Mouse (Mus musculus): ENCODE measurements around the gene Ackr4. TPM values are rescaled to one million over a fixed set of nuclear protein-coding genes. Genes with fewer than 3 reads are reported as not detected.

Ackr4 gene
- polyA plus RNA-seq, 1 experiment, result 15.3 TPM

DNA sequence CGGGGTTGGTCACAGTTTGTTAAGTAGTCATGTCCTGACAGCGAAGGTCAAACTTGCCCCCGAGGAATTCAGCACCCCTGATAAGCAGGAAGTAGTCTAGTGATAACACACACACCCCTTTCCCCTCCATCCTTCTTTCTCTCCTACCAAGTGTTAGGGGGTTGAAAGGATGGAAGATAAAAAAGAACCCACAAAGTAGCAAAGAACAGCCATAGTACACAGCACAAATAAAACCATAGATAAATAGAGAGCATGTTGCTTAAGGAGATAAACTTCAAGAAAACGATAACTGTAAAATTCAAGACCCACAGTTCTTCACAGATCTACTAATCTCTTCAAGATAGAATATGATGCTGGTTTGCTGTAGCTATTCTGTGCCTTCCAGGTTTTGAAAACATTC lies 56.5 kb downstream of the Ackr4 start:
- no peak for TF ChIP-seq CTCF (IDR thresholded peaks at IDR 0.05; ENCODE audit: insufficient read depth, low read length)
- no peak for TF ChIP-seq POLR2A (IDR thresholded peaks at IDR 0.05; ENCODE audit: borderline replicate concordance, extremely low read depth, low read depth, low read length)
- 68% methylated on average over 4 of the region's 4 CpGs for whole genome bisulfite sequencing

DNA sequence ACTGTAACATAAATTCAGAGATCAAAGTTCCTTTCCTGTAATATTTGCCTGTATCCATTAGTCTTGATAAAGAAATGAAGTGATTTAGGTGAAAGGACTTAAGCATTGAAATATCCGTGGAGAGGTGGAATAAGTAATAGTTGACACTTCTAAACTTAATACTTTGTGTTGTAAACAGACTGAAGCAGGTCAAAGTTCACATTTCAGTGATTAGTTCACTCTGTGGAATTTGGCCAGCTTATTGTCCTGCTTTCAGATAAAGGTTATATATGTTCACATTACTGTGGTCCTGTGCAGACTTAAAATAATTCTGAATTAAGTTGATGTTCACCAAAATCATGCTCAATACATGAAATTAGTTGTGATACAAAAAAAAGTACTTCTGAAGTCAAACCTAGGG lies 62.2 kb downstream of the Ackr4 start:
- 13% methylated on average over 1 of the region's 1 CpGs for WGBS
- TF ChIP-seq CTCF (IDR thresholded peaks at IDR 0.05; ENCODE audit: insufficient read depth, low read length) (no peak), POLR2A (IDR thresholded peaks at IDR 0.05; ENCODE audit: borderline replicate concordance, extremely low read depth, low read depth, low read length) (no peak)
- H3K4me3 ChIP-seq (replicated peaks; ENCODE audit: extremely low read depth, low read depth, low read length), result no peak overlapping the region
- DNase-seq, result no peak
- peaks cover 5% of the 10 kb centered on the region; the same call in 1 of the 2 replicates for H3K4me1 ChIP-seq (ENCODE audit: control insufficient read depth, insufficient read depth, low read length)

More for the DNA sequence above, 56.5 kb downstream of the Ackr4 start:
- no peaks in the 10 kb centered on the region for H3K4me1 ChIP-seq (ENCODE audit: control insufficient read depth, insufficient read depth, low read length)
- no peak overlapping the region for H3K4me3 ChIP-seq (replicated peaks; ENCODE audit: extremely low read depth, low read depth, low read length)
- no peak for DNase-seq

DNA sequence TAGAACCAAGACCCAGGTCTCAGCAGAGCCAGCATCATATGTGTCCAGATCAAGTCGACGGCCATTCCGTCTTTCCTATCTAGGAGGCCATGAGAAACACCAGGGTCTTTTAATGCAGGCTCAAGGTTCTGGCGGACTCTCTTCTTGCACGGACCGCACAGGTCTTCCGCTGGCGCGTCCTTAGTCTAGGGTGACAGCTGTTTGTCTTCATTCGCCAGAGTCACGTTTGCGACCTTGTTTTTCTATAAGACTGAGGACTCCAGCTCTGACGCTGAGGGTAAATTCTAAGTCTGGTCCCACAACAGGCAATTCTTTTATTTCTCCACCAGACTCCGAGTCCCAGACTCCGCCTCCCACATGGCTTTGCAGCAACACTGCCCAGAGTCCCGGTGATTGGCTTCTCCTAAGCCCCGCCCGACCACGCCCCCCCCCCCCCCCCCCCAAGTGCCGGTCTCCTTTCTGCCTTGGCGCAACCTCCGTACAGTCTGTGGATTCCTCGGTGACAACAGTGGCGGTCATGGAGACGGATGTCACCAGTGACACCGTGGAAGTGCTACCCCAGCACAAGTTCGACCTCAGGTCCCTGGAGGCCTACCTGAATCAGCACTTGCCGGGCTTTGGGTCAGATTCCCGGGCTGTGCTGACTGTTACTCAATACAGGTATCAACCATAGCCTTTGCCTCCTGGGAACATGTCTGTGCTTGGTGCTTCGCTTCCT lies 63.3 kb downstream of the Ackr4 start, which contains the start of gene Acad11:
Gene Acad11, plus strand, starts transcription at position 134 of the 718 bp plus-strand sequence.
- Histone ChIP-seq H3K4me1 (ENCODE audit: control insufficient read depth, insufficient read depth, low read length) (peaks cover 5% of the 10 kb centered on the region; the same call in 1 of the 2 replicates), H3K4me3 (replicated peaks; ENCODE audit: extremely low read depth, low read depth, low read length) (peak within 1 kb of the TSS; percentile 93)
- peak; percentile 89 for DNase-seq
- peak; percentile 53; the same call in 1 of the 2 replicates for TF ChIP-seq POLR2A (IDR thresholded peaks at IDR 0.05; ENCODE audit: borderline replicate concordance, extremely low read depth, low read depth, low read length)
- no peak for TF ChIP-seq CTCF (IDR thresholded peaks at IDR 0.05; ENCODE audit: insufficient read depth, low read length)
- WGBS, result under 1% methylated on average over 30 of the region's 30 CpGs

DNA sequence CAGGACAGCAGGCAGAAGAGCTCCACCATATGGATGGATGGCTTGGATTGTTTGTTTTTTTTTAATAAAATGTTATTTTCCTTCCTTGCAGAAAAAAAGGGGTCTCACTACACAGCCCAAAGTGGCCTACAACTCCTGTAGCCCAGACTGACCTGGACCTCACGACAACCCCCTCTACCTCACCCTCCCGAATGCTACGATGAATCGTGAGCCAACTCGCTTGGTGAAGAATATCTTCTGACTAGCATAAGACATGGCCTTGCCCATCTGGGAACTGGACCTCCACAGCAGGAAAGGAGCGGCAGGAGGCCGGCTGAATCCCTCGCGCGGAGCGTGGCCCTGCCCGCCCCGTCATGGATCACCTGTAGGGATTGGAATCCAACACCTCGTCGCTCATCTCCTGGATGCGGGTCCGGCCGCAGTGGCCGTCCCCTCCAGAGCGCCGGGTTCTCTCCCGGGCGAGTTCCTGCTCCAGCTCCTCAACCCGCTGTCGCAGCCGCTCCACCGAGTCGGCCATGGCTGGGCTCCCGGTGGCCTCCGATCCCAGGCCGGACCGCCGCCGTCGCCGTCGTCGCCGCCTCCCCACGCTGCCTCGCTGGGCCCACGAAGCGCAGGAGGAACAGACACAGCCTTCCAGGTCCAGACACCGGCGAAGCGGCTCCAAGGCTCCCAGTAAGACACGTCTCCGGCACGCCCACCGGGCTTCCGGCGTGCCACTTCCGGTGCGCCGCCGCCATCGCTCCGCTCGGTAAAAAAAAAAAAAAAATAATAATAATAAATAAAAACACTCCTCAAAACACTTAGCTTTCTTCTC lies 64.1 kb downstream of the Ackr4 start, which contains the start of gene Uba5:
Gene Uba5, minus strand, starts transcription at position 705 of the 814 bp plus-strand sequence.
- no peak for DNase-seq
- under 1% methylated on average over 59 of the region's 59 CpGs for WGBS
- Histone ChIP-seq H3K4me3 (replicated peaks; ENCODE audit: extremely low read depth, low read depth, low read length) (peak within 1 kb of the TSS; percentile 93), H3K4me1 (ENCODE audit: control insufficient read depth, insufficient read depth, low read length) (peaks cover 5% of the 10 kb centered on the region; the same call in 1 of the 2 replicates)
- TF ChIP-seq CTCF (IDR thresholded peaks at IDR 0.05; ENCODE audit: insufficient read depth, low read length) (no peak), POLR2A (IDR thresholded peaks at IDR 0.05; ENCODE audit: borderline replicate concordance, extremely low read depth, low read depth, low read length) (peak; percentile 53; the same call in 1 of the 2 replicates)

DNA sequence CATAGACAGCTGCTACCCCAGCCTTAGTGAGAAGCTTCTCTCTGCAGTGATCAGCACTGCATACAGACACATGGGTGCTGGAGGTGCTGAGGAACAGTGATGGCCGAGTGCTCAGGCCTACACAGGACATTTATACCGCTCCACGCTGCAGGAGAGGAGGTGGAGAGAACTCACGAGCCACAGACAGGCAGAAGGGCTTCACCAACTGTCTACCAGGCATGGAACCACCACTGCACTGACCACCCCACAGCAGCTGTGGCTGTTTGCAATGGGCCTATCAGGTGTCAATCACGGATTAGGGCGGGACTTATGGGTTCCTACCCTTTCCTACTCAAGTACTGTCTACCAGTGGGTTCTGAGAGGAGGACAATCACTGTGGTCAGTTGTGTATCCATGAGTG lies 75.7 kb downstream of the Ackr4 start:
- WGBS, result 91% methylated on average over 6 of the region's 6 CpGs
- no peaks in the 10 kb centered on the region for H3K4me1 ChIP-seq (ENCODE audit: control insufficient read depth, insufficient read depth, low read length)
- DNase-seq, result no peak
- H3K4me3 ChIP-seq (replicated peaks; ENCODE audit: extremely low read depth, low read depth, low read length), result no peak overlapping the region
- no peak for TF ChIP-seq POLR2A (IDR thresholded peaks at IDR 0.05; ENCODE audit: borderline replicate concordance, extremely low read depth, low read depth, low read length)
- no peak for TF ChIP-seq CTCF (IDR thresholded peaks at IDR 0.05; ENCODE audit: insufficient read depth, low read length)

DNA sequence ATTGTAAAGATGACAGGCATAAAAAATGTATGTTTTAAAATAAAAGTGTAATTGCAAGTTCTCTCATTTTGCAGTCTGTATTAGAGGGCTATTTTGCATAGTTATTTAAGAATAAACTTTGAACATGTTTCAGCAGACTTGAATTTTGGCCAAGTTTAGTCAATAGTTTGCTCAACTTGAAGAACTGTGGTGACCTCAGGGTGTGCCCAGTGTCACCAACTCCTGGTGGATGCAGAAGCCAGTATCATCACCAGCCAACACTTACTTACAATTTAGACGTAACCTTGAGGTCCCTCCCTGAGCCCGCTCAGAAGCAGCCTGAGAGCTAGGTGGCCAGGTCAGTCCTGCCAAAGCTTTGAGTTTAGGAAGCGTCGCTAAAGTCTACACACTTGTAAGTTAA lies 83.1 kb downstream of the Ackr4 start:
- WGBS, result 77% methylated on average over 4 of the region's 4 CpGs
- H3K4me3 ChIP-seq (replicated peaks; ENCODE audit: extremely low read depth, low read depth, low read length), result no peak overlapping the region
- H3K4me1 ChIP-seq (ENCODE audit: control insufficient read depth, insufficient read depth, low read length), result no peaks in the 10 kb centered on the region
- no peak for DNase-seq
- no peak for TF ChIP-seq POLR2A (IDR thresholded peaks at IDR 0.05; ENCODE audit: borderline replicate concordance, extremely low read depth, low read depth, low read length)
- no peak for TF ChIP-seq CTCF (IDR thresholded peaks at IDR 0.05; ENCODE audit: insufficient read depth, low read length)

DNA sequence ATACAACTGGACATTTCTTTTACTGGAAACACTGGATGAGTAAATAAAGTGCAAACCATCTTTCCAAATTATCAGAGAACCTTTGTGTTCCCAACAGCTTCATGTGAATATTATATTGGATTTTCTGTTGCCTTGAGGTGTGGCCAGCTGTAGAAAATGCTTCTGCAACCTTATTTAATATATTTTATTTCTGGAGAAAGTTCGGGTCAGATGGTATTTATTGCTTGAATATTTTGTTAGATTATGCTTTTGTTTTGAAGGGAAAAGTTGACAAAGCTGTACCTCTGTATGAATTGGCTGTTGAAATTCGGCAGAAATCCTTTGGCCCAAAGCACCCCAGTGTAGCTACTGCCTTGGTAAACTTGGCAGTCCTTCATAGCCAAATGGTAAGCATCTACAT lies 86.4 kb downstream of the Ackr4 start, which contains the start of gene Gm28305:
Gene Gm28305, plus strand, starts transcription at position 301 of the 400 bp plus-strand sequence.
- WGBS, result 63% methylated on average over 2 of the region's 2 CpGs
- H3K4me3 ChIP-seq (replicated peaks; ENCODE audit: extremely low read depth, low read depth, low read length), result no peak within 1 kb of the TSS
- DNase-seq, result no peak
- H3K4me1 ChIP-seq (ENCODE audit: control insufficient read depth, insufficient read depth, low read length), result no peaks in the 10 kb centered on the region
- TF ChIP-seq CTCF (IDR thresholded peaks at IDR 0.05; ENCODE audit: insufficient read depth, low read length) (no peak), POLR2A (IDR thresholded peaks at IDR 0.05; ENCODE audit: borderline replicate concordance, extremely low read depth, low read depth, low read length) (no peak)

DNA sequence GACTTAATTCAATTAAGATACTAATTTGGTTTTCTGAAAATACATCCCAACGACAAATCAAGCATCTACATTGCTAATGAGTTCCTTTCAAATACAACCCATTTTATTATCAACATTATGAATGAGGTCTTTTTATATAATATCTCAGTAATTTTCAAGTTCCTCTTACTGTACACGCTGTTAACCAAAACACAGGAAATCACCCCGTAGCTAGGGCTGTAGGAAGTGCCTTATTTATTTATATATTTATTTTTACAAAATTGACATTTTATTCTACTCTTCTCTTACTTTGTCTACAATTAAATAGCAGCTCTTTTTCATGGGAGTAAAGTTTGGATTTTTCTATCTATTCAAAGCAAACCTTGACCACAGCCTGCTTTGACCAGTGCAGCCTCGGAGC lies 87.0 kb downstream of the Ackr4 start:
- Histone ChIP-seq H3K4me1 (ENCODE audit: control insufficient read depth, insufficient read depth, low read length) (no peaks in the 10 kb centered on the region), H3K4me3 (replicated peaks; ENCODE audit: extremely low read depth, low read depth, low read length) (no peak overlapping the region)
- 60% methylated on average over 4 of the region's 4 CpGs for WGBS
- TF ChIP-seq POLR2A (IDR thresholded peaks at IDR 0.05; ENCODE audit: borderline replicate concordance, extremely low read depth, low read depth, low read length) (no peak), CTCF (IDR thresholded peaks at IDR 0.05; ENCODE audit: insufficient read depth, low read length) (no peak)
- DNase-seq, result no peak

DNA sequence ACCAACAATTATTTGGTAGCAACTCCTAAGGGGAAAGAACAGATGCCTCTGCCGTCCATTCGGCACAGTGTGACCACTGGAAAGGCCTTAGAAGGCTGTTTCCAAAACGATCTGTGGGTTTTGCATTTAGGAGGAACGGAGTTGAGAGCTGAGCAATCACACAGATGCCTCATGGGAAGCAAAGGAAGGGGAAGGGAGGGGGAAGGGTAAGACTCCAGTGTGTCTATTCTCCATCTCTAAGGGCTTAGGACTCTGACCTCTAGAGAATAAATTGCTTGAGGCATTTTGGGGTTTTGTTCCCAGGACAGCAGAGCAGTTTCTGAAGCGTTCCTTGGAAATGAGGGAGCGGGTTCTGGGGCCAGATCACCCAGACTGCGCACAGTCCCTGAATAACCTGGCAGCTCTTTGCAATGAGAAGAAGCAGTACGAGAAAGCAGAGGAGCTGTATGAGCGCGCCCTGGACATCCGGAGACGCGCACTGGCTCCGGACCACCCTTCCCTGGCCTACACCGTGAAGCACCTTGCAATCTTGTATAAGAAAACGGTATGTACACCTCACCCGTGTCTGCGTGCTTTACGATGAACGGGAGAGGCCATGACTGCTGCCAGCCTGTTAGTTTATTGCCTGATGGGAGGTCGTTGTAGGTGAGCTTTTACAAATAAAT lies 87.6 kb downstream of the Ackr4 start:
- no peak for DNase-seq
- WGBS, result 89% methylated on average over 21 of the region's 21 CpGs
- H3K4me1 ChIP-seq (ENCODE audit: control insufficient read depth, insufficient read depth, low read length), result no peaks in the 10 kb centered on the region
- TF ChIP-seq POLR2A (IDR thresholded peaks at IDR 0.05; ENCODE audit: borderline replicate concordance, extremely low read depth, low read depth, low read length) (no peak), CTCF (IDR thresholded peaks at IDR 0.05; ENCODE audit: insufficient read depth, low read length) (no peak)
- no peak overlapping the region for H3K4me3 ChIP-seq (replicated peaks; ENCODE audit: extremely low read depth, low read depth, low read length)

Data from lung, adult 2 months (tissue).